Mouse (Mus musculus) megakaryocyte, embryonic 14.5 days (primary cell): ENCODE data around the gene Meis1. TPM values are rescaled to one million over a fixed set of nuclear protein-coding genes. Genes with fewer than 3 reads are reported as not detected.

ENCODE experiments used
- H3K27me3 ChIP-seq: replicated peaks from 2 replicates; pipeline ENCODE3; 2012; ENCODE audit warnings: inconsistent platforms
- H3K36me3 ChIP-seq: replicated peaks from 2 replicates; pipeline ENCODE3; 2012; ENCODE audit warnings: low read length, inconsistent platforms, mixed read lengths
- H3K4me1 ChIP-seq: 2 replicates; pipeline ENCODE4 v1.6.1; 2012; ENCODE audit warnings: inconsistent platforms
- H3K4me3 ChIP-seq: replicated peaks from 2 replicates; pipeline ENCODE3; 2012; ENCODE audit warnings: moderate library complexity, mild to moderate bottlenecking, inconsistent platforms
- H3K9me3 ChIP-seq: 2 replicates; pipeline ENCODE4 v1.6.1; 2012; ENCODE audit warnings: inconsistent platforms
- FLI1 ChIP-seq: IDR thresholded peaks from 2 replicates; pipeline ENCODE4 v1.6.1; 2012; ENCODE audit warnings: low read length, inconsistent platforms, mixed read lengths
- GATA1 ChIP-seq: IDR thresholded peaks from 3 replicates; pipeline ENCODE4 v1.6.1; 2012; ENCODE audit warnings: mixed read lengths, low read length, inconsistent platforms, borderline replicate concordance
- polyA plus RNA-seq: library from polyadenylated mRNA; stranded (reverse); fragments of >175 nt; gene quantifications from 2 replicates; pipeline ENCODE4 v1.2.3, GENCODE M21; 2012; ENCODE audit warnings: low replicate concordance; ENCODE audit not compliant: insufficient read depth

The Meis1 gene
- polyA plus RNA-seq, 1 experiment: 121 TPM

DNA sequence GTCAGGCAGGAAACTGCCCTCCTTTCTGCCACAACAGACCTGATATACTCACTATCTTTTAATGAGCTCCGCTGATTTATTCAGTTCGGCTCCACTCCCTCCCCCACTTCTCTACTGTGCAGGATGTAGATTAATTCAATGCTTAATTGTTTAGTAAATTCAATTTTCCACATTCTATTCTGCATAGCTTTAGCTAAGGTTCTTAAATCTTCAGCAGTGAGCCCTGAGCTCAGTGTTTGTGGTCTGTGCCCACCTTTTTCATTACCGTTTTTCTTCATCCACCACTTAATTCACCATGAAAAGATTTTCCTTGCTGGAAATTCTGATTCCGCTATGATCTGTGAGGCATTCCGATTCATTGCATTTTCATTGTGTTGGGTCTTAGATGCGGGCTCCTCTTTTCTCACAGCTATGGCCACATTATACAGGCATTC, 28.5 kb downstream of the Meis1 start:
- Histone ChIP-seq H3K27me3 (no peaks in the 10 kb centered on the region), H3K4me3 (no peak overlapping the region), H3K9me3 (no peaks in the 10 kb centered on the region), H3K4me1 (peaks cover 93% of the 10 kb centered on the region), H3K36me3 (peaks cover 100% of the 10 kb centered on the region)
- TF ChIP-seq FLI1 (no peak), GATA1 (no peak)

GRCm38 (mm10) chr11:18989669-18990243, 29.0 kb downstream of the Meis1 start:
- Histone ChIP-seq H3K9me3 (no peaks in the 10 kb centered on the region), H3K4me3 (no peak overlapping the region), H3K27me3 (no peaks in the 10 kb centered on the region), H3K4me1 (peaks cover 89% of the 10 kb centered on the region), H3K36me3 (peaks cover 100% of the 10 kb centered on the region)
- TF ChIP-seq FLI1: no peak
- no peak for TF ChIP-seq GATA1

GRCm38 (mm10) chr11:18988637-18989263, 30.0 kb downstream of the Meis1 start:
- TF ChIP-seq GATA1 (no peak), FLI1 (no peak)
- no peak overlapping the region for H3K4me3 ChIP-seq
- no peaks in the 10 kb centered on the region for H3K27me3 ChIP-seq
- H3K9me3 ChIP-seq: no peaks in the 10 kb centered on the region
- peaks cover 100% of the 10 kb centered on the region for H3K36me3 ChIP-seq
- H3K4me1 ChIP-seq: peaks cover 89% of the 10 kb centered on the region

- TF ChIP-seq FLI1 (no peak), GATA1 (no peak)
- Histone ChIP-seq H3K27me3 (no peaks in the 10 kb centered on the region), H3K36me3 (peaks cover 99% of the 10 kb centered on the region), H3K4me1 (peaks cover 93% of the 10 kb centered on the region), H3K4me3 (peak overlapping the region; percentile 9), H3K9me3 (no peaks in the 10 kb centered on the region)
Observed at GRCm38 (mm10) chr11:18983813-18984212, 35.0 kb downstream of the Meis1 start.

DNA sequence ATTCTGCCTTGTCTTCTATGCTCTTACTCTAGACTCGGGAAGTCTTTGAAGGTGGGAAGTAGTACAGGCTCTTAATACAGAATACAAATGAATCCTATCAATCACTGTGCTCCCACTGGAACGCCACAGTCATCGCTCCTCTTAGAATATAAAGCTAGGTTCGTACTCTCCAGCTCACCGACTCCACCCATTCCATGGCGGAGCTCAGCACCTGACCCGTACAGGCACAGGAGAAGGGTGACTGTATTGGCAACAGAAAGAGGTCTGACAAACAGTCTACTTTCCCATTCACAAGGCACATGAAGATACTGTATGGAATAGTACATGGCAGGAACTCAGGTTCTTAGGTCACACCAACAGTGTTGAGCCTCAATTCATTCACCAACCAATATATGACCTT, 35.5 kb downstream of the Meis1 start:
- Histone ChIP-seq H3K4me3 (peak overlapping the region; percentile 50), H3K9me3 (no peaks in the 10 kb centered on the region), H3K27me3 (no peaks in the 10 kb centered on the region), H3K36me3 (peaks cover 99% of the 10 kb centered on the region), H3K4me1 (peaks cover 93% of the 10 kb centered on the region)
- TF ChIP-seq GATA1 (no peak), FLI1 (no peak)

GRCm38 (mm10) chr11:18982331-18982730, 36.5 kb downstream of the Meis1 start:
- Histone ChIP-seq H3K27me3 (no peaks in the 10 kb centered on the region), H3K9me3 (no peaks in the 10 kb centered on the region), H3K36me3 (peaks cover 99% of the 10 kb centered on the region), H3K4me1 (peaks cover 93% of the 10 kb centered on the region), H3K4me3 (peak overlapping the region; percentile 18)
- TF ChIP-seq FLI1 (no peak), GATA1 (no peak)

- H3K4me1 ChIP-seq: peaks cover 94% of the 10 kb centered on the region
- H3K36me3 ChIP-seq: peaks cover 99% of the 10 kb centered on the region
- no peaks in the 10 kb centered on the region for H3K9me3 ChIP-seq
- H3K27me3 ChIP-seq: no peaks in the 10 kb centered on the region
- no peak for TF ChIP-seq GATA1
- TF ChIP-seq FLI1: no peak
- H3K4me3 ChIP-seq: peak overlapping the region; percentile 38
Observed at GRCm38 (mm10) chr11:18981367-18981766, 37.4 kb downstream of the Meis1 start.

DNA sequence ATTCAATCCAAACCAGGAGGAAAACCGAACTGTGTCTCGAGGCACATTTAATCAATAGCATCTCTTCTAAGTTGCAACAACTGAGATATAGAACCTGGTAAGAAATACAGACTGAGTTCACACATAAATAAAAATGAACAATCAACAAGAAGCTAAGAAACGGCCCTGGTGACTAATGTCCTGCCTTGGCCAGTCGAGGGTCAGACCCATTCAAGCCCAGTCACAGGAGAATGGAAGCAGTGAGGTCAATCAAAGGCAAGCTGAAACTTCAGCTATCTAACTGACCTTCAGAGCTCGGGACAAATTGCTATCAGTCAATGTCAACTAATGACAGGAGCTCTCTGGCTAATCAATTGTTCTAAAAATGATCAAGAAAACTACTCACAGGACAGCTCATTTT, 38.2 kb downstream of the Meis1 start:
- Histone ChIP-seq H3K4me1 (peaks cover 94% of the 10 kb centered on the region), H3K9me3 (no peaks in the 10 kb centered on the region), H3K4me3 (no peak overlapping the region), H3K36me3 (peaks cover 99% of the 10 kb centered on the region), H3K27me3 (no peaks in the 10 kb centered on the region)
- TF ChIP-seq FLI1 (no peak), GATA1 (no peak)

DNA sequence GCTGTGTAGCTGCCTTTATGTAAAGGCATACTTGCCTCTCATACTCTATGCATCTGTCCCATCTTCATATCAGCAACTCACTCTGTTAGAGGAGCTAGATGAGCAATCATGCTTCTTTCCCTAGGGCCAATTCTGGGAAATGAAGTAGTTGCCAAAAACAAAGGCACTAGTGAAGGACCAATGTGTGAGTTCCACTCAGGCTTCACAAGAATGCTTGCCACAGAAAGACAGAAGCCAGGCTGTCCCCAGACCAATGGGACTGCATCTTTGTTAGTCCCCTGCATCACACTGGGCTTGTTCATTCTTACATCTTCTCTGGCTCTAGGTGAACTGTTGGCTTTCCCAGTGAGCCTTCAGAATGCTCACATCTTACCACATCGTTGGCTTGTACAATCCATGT, 43.7 kb downstream of the Meis1 start:
- Histone ChIP-seq H3K27me3 (no peaks in the 10 kb centered on the region), H3K36me3 (peaks cover 84% of the 10 kb centered on the region), H3K4me1 (peaks cover 95% of the 10 kb centered on the region), H3K9me3 (no peaks in the 10 kb centered on the region), H3K4me3 (no peak overlapping the region)
- TF ChIP-seq GATA1 (no peak), FLI1 (no peak)

GRCm38 (mm10) chr11:18973808-18974207, 45.0 kb downstream of the Meis1 start:
- TF ChIP-seq GATA1: no peak
- no peak for TF ChIP-seq FLI1
- Histone ChIP-seq H3K27me3 (no peaks in the 10 kb centered on the region), H3K4me1 (peaks cover 95% of the 10 kb centered on the region)

More at GRCm38 (mm10) chr11:18973808-18974207, 45.0 kb downstream of the Meis1 start:
- peak overlapping the region; percentile 72 for H3K4me3 ChIP-seq
- peaks cover 83% of the 10 kb centered on the region for H3K36me3 ChIP-seq
- no peaks in the 10 kb centered on the region for H3K9me3 ChIP-seq
